Mouse (Mus musculus) layer of hippocampus, postnatal 10 days (tissue): ENCODE results near the gene Fam198b. TPM values are rescaled to one million over a fixed set of nuclear protein-coding genes. Genes with fewer than 3 reads are reported as not detected.
A peak's percentile ranks its signal among the peaks of the same experiment; 100 is the strongest.
"Not testable (repeated sequence)": the region's sequence is repeated elsewhere in the genome, so short reads cannot be mapped to it uniquely, and the experiment has no call there.

Experiments
- DNase-seq, 2 experiments: peaks; one replicate each; pipeline ENCODE4 v3.0.0; 2021; ENCODE audit warnings: low spot score in 2 of 2
- total RNA-seq, 2 experiments: library from RNA; stranded (reverse); gene quantifications; 2 replicates each; pipeline ENCODE4 v1.2.3; 2021

The Fam198b gene
- total RNA-seq, 2 experiments from 2014 or later, result 4.9 to 5.7 TPM

- no peak for DNase-seq
Observed at GRCm38 (mm10) chr3:79918761-79919160, 34.4 kb downstream of the Fam198b start.

- DNase-seq, result no peak
Observed at GRCm38 (mm10) chr3:79925950-79926697, 41.8 kb downstream of the Fam198b start.

- no peak for DNase-seq
Observed at GRCm38 (mm10) chr3:79927050-79927449, 42.7 kb downstream of the Fam198b start.

- no peak for DNase-seq
Observed at GRCm38 (mm10) chr3:79928409-79928808, 44.1 kb downstream of the Fam198b start.

- DNase-seq, result peak in 1 of 2 experiments; percentile 6
Observed at GRCm38 (mm10) chr3:79930141-79930744, 45.9 kb downstream of the Fam198b start.

- DNase-seq, result no peak
Observed at GRCm38 (mm10) chr3:79936213-79936612, 51.9 kb downstream of the Fam198b start.

- no peak for DNase-seq
Observed at GRCm38 (mm10) chr3:79936730-79937447, 52.6 kb downstream of the Fam198b start.

- no peak for DNase-seq
Observed at GRCm38 (mm10) chr3:79947736-79948135, 63.4 kb downstream of the Fam198b start.

- no peak for DNase-seq
Observed at GRCm38 (mm10) chr3:79948151-79948550, 63.8 kb downstream of the Fam198b start.

- no peak for DNase-seq
Observed at GRCm38 (mm10) chr3:79953164-79953759, 68.9 kb downstream of the Fam198b start.

- no peak for DNase-seq
Observed at GRCm38 (mm10) chr3:79955262-79955661, 70.9 kb downstream of the Fam198b start.

GRCm38 (mm10) chr3:79956792-79957191, 72.5 kb downstream of the Fam198b start:
- DNase-seq, result no peak

- no peak for DNase-seq
Observed at GRCm38 (mm10) chr3:79957752-79958151, 73.4 kb downstream of the Fam198b start.

GRCm38 (mm10) chr3:79966709-79967108, 82.4 kb downstream of the Fam198b start:
- no peak for DNase-seq

- DNase-seq, result no peak
Observed at GRCm38 (mm10) chr3:79967346-79967745, 83.0 kb downstream of the Fam198b start.

- DNase-seq, result no peak
Observed at GRCm38 (mm10) chr3:79968426-79968825, 84.1 kb downstream of the Fam198b start.

- not testable (repeated sequence) for DNase-seq
Observed at GRCm38 (mm10) chr3:79969536-79969935, 85.2 kb downstream of the Fam198b start.

GRCm38 (mm10) chr3:79970070-79970469, 85.7 kb downstream of the Fam198b start:
- no peak for DNase-seq

GRCm38 (mm10) chr3:79970498-79970897, 86.2 kb downstream of the Fam198b start:
- no peak for DNase-seq

GRCm38 (mm10) chr3:79971542-79971941, 87.2 kb downstream of the Fam198b start:
- no peak for DNase-seq

- DNase-seq, result peak; percentile 25 to 48
Observed at GRCm38 (mm10) chr3:79976786-79977185, 92.5 kb downstream of the Fam198b start.
